Mouse (Mus musculus) midbrain, embryonic 13.5 days (tissue): ENCODE data around the gene Cbx1. TPM values are rescaled to one million over a fixed set of nuclear protein-coding genes. Genes with fewer than 3 reads are reported as not detected.
"Not testable (repeated sequence)": the region's sequence is repeated elsewhere in the genome, so short reads cannot be mapped to it uniquely, and the experiment has no call there.

Experiments
- ATAC-seq: fragments of 200-750 bp; cut with Nextera tagmentation; 2 replicates; pipeline ENCODE4 v1.8.0; 2017; ENCODE audit warnings: mild to moderate bottlenecking, moderate TSS enrichment, moderate library complexity
- H3K27ac ChIP-seq: fragments of 300-500 bp; sonication (generic); 2 replicates; pipeline ENCODE4 v1.5.1; 2015; ENCODE audit warnings: inconsistent platforms, mild to moderate bottlenecking, moderate library complexity
- H3K27me3 ChIP-seq: fragments of 300-500 bp; sonication (generic); 2 replicates; pipeline ENCODE4 v1.6.1; 2015; ENCODE audit warnings: mild to moderate bottlenecking, inconsistent platforms
- H3K36me3 ChIP-seq: fragments of 300-500 bp; sonication (generic); 2 replicates; pipeline ENCODE4 v1.6.1; 2015; ENCODE audit warnings: mild to moderate bottlenecking, inconsistent platforms
- H3K4me1 ChIP-seq: fragments of 300-500 bp; sonication (generic); replicated peaks from 2 replicates; pipeline ENCODE4 v1.6.1; 2015; ENCODE audit warnings: inconsistent platforms
- H3K4me2 ChIP-seq: fragments of 300-500 bp; sonication (generic); replicated peaks from 2 replicates; pipeline ENCODE4 v1.6.1; 2015; ENCODE audit warnings: moderate library complexity, mild to moderate bottlenecking, inconsistent platforms
- H3K4me3 ChIP-seq: fragments of 300-500 bp; sonication (generic); replicated peaks from 2 replicates; pipeline ENCODE4 v1.5.1; 2015; ENCODE audit warnings: mild to moderate bottlenecking, inconsistent platforms
- H3K9ac ChIP-seq: fragments of 300-500 bp; sonication (generic); replicated peaks from 2 replicates; pipeline ENCODE4 v1.6.1; 2015; ENCODE audit warnings: mild to moderate bottlenecking, inconsistent platforms
- H3K9me3 ChIP-seq: fragments of 300-500 bp; sonication (generic); 2 replicates; pipeline ENCODE4 v1.6.1; 2016; ENCODE audit warnings: mild to moderate bottlenecking, inconsistent platforms
- WGBS: fragments of 180-500 bp; shearing (Covaris S2); methylation state at CpG from one replicate; pipeline ENCODE4 v1.1.7; 2015; 5-methylcytosine and 5-hydroxymethylcytosine counted together
- polyA plus RNA-seq: library from polyadenylated mRNA; unstranded; fragments of >200 nt; fragmentation: Nextera tagmentation; extraction: Ambion mirVana; gene quantifications from 2 replicates; pipeline ENCODE4 v1.2.1, GENCODE M21; 2015

Cbx1 gene
- polyA plus RNA-seq, 1 experiment from 2014 or later = 130 TPM

- peaks cover 64% of the 10 kb centered on the region for H3K36me3 ChIP-seq
These were observed 10.6 kb downstream of the Cbx1 start for GRCm38 (mm10) chr11:96799511-96799910.

GRCm38 (mm10) chr11:96805606-96806005, 16.7 kb downstream of the Cbx1 start:
- WGBS = 90% methylated on average over 5 of the region's 5 CpGs
- Histone ChIP-seq H3K36me3 (peaks cover 92% of the 10 kb centered on the region), H3K9me3 (no peaks in the 10 kb centered on the region), H3K27ac (no peak overlapping the region), H3K4me1 (no peaks in the 10 kb centered on the region), H3K27me3 (no peaks in the 10 kb centered on the region), H3K9ac (no peak overlapping the region), H3K4me2 (no peak overlapping the region), H3K4me3 (no peak overlapping the region)
- no peak for ATAC-seq

More at GRCm38 (mm10) chr11:96799511-96799910, 10.6 kb downstream of the Cbx1 start:
- no peaks in the 10 kb centered on the region for H3K27me3 ChIP-seq
- H3K27ac ChIP-seq = no peak overlapping the region
- no peak for ATAC-seq
- no peak overlapping the region for H3K4me2 ChIP-seq
- H3K4me1 ChIP-seq = no peaks in the 10 kb centered on the region
- 91% methylated on average over 2 of the region's 2 CpGs for WGBS
- no peaks in the 10 kb centered on the region for H3K9me3 ChIP-seq
- H3K4me3 ChIP-seq = no peak overlapping the region
- H3K9ac ChIP-seq = no peak overlapping the region

- Histone ChIP-seq H3K27ac (no peak overlapping the region), H3K4me3 (no peak overlapping the region), H3K36me3 (peaks cover 92% of the 10 kb centered on the region), H3K9me3 (no peaks in the 10 kb centered on the region), H3K4me2 (no peak overlapping the region), H3K4me1 (no peaks in the 10 kb centered on the region), H3K27me3 (no peaks in the 10 kb centered on the region), H3K9ac (no peak overlapping the region)
- WGBS = 64% methylated on average over 1 of the region's 1 CpGs
- ATAC-seq = no peak
These were observed 19.1 kb downstream of the Cbx1 start for GRCm38 (mm10) chr11:96808066-96808465.

GRCm38 (mm10) chr11:96809562-96810235, 20.8 kb downstream of the Cbx1 start:
- 88% methylated on average over 6 of the region's 6 CpGs for WGBS
- H3K36me3 ChIP-seq = peaks cover 82% of the 10 kb centered on the region

GRCm38 (mm10) chr11:96811188-96811587, 22.3 kb downstream of the Cbx1 start:
- H3K4me1 ChIP-seq, H3K27me3 ChIP-seq, H3K27ac ChIP-seq, ATAC-seq, H3K9ac ChIP-seq, H3K9me3 ChIP-seq, H3K4me3 ChIP-seq, H3K4me2 ChIP-seq: not testable (repeated sequence)
- WGBS = 92% methylated on average over 1 of the region's 1 CpGs
- peaks cover 78% of the 10 kb centered on the region for H3K36me3 ChIP-seq

More at GRCm38 (mm10) chr11:96809562-96810235, 20.8 kb downstream of the Cbx1 start:
- H3K4me1 ChIP-seq = no peaks in the 10 kb centered on the region
- H3K27me3 ChIP-seq = no peaks in the 10 kb centered on the region
- ATAC-seq = no peak
- no peak overlapping the region for H3K27ac ChIP-seq
- no peak overlapping the region for H3K9ac ChIP-seq
- no peak overlapping the region for H3K4me3 ChIP-seq
- H3K4me2 ChIP-seq = no peak overlapping the region
- no peaks in the 10 kb centered on the region for H3K9me3 ChIP-seq

- no peaks in the 10 kb centered on the region for H3K9me3 ChIP-seq
- H3K4me1 ChIP-seq = no peaks in the 10 kb centered on the region; the same call in 1 of the 2 replicates
- peaks cover 83% of the 10 kb centered on the region for H3K36me3 ChIP-seq
- H3K27ac ChIP-seq = no peak overlapping the region
- no peak overlapping the region for H3K9ac ChIP-seq
- 91% methylated on average over 4 of the region's 4 CpGs for WGBS
- H3K4me2 ChIP-seq = no peak overlapping the region
- ATAC-seq = no peak
- H3K4me3 ChIP-seq = no peak overlapping the region
- no peaks in the 10 kb centered on the region for H3K27me3 ChIP-seq
These were observed 24.5 kb downstream of the Cbx1 start for GRCm38 (mm10) chr11:96813455-96813854.

GRCm38 (mm10) chr11:96813920-96814319, 25.0 kb downstream of the Cbx1 start:
- no peak overlapping the region for H3K4me2 ChIP-seq
- H3K9me3 ChIP-seq = no peaks in the 10 kb centered on the region
- H3K4me3 ChIP-seq = no peak overlapping the region
- no peaks in the 10 kb centered on the region; the same call in 1 of the 2 replicates for H3K4me1 ChIP-seq
- H3K9ac ChIP-seq = no peak overlapping the region
- 90% methylated on average over 5 of the region's 5 CpGs for WGBS
- no peak overlapping the region for H3K27ac ChIP-seq
- ATAC-seq = no peak
- H3K27me3 ChIP-seq = no peaks in the 10 kb centered on the region
- H3K36me3 ChIP-seq = peaks cover 83% of the 10 kb centered on the region

GRCm38 (mm10) chr11:96814443-96814842, 25.5 kb downstream of the Cbx1 start:
- H3K36me3 ChIP-seq = peaks cover 83% of the 10 kb centered on the region
- no peak for ATAC-seq
- WGBS = 97% methylated on average over 2 of the region's 2 CpGs

GRCm38 (mm10) chr11:96815895-96816294, 27.0 kb downstream of the Cbx1 start:
- H3K36me3 ChIP-seq = peaks cover 85% of the 10 kb centered on the region

More at GRCm38 (mm10) chr11:96814443-96814842, 25.5 kb downstream of the Cbx1 start:
- H3K4me1 ChIP-seq = no peaks in the 10 kb centered on the region; the same call in 1 of the 2 replicates
- no peaks in the 10 kb centered on the region for H3K9me3 ChIP-seq
- no peak overlapping the region for H3K4me2 ChIP-seq
- H3K4me3 ChIP-seq = no peak overlapping the region
- no peak overlapping the region for H3K27ac ChIP-seq
- H3K27me3 ChIP-seq = no peaks in the 10 kb centered on the region
- H3K9ac ChIP-seq = no peak overlapping the region

GRCm38 (mm10) chr11:96816494-96816893, 27.6 kb downstream of the Cbx1 start:
- Histone ChIP-seq H3K4me3 (no peak overlapping the region), H3K4me1 (no peaks in the 10 kb centered on the region; the same call in 1 of the 2 replicates), H3K27me3 (no peaks in the 10 kb centered on the region), H3K27ac (no peak overlapping the region), H3K4me2 (no peak overlapping the region), H3K9ac (no peak overlapping the region), H3K9me3 (no peaks in the 10 kb centered on the region), H3K36me3 (peaks cover 86% of the 10 kb centered on the region)
- 94% methylated on average over 1 of the region's 1 CpGs for WGBS
- ATAC-seq = no peak

More at GRCm38 (mm10) chr11:96815895-96816294, 27.0 kb downstream of the Cbx1 start:
- Histone ChIP-seq H3K9me3 (no peaks in the 10 kb centered on the region), H3K4me2 (no peak overlapping the region), H3K27ac (no peak overlapping the region), H3K9ac (no peak overlapping the region), H3K4me1 (no peaks in the 10 kb centered on the region; the same call in 1 of the 2 replicates), H3K27me3 (no peaks in the 10 kb centered on the region), H3K4me3 (no peak overlapping the region)
- 95% methylated on average over 2 of the region's 2 CpGs for WGBS
- no peak for ATAC-seq

GRCm38 (mm10) chr11:96816979-96817378, 28.1 kb downstream of the Cbx1 start:
- peak overlapping the region; percentile 32; the same call in 1 of the 2 replicates for H3K27ac ChIP-seq
- no peaks in the 10 kb centered on the region for H3K9me3 ChIP-seq
- no peak for ATAC-seq
- no peaks in the 10 kb centered on the region; the same call in 1 of the 2 replicates for H3K4me1 ChIP-seq
- 55% methylated on average over 5 of the region's 5 CpGs for WGBS
- no peak overlapping the region for H3K4me3 ChIP-seq
- H3K36me3 ChIP-seq = peaks cover 86% of the 10 kb centered on the region
- no peak overlapping the region for H3K9ac ChIP-seq
- no peaks in the 10 kb centered on the region for H3K27me3 ChIP-seq
- H3K4me2 ChIP-seq = no peak overlapping the region

- Histone ChIP-seq H3K9me3 (no peaks in the 10 kb centered on the region), H3K4me2 (no peak overlapping the region), H3K27ac (no peak overlapping the region), H3K4me3 (no peak overlapping the region), H3K4me1 (peaks cover 9% of the 10 kb centered on the region), H3K36me3 (peaks cover 76% of the 10 kb centered on the region), H3K27me3 (no peaks in the 10 kb centered on the region), H3K9ac (0 out of 2 replicates have a peak overlapping the region, but pooled peaks have one; percentile 12)
- ATAC-seq = no peak
- 85% methylated on average over 8 of the region's 8 CpGs for WGBS
These were observed 29.3 kb downstream of the Cbx1 start for GRCm38 (mm10) chr11:96818128-96818710.
